Mouse (Mus musculus): ENCODE measurements around the gene Adamtsl1. TPM values are rescaled to one million over a fixed set of nuclear protein-coding genes. Genes with fewer than 3 reads are reported as not detected.

The Adamtsl1 gene
- polyA plus RNA-seq, 1 experiment = 0.55 TPM

DNA sequence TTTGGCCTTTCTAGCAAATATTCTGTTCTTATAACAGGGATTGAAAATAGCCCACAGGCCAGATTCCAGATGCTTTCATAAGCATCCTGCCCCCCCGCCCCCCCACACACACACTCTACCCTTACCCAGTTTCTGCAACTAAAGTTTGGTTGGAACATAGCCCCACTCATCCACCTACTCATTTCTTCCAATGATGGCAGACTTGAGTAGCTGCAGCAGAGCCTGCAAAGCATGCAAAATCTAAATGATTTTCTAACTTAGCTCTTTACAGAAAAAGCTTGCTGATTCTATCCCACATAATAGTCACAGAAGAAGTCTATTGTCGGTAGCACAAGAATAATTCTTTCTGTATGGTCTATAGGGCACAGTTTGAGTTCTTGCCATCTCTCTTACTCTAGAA, 760.7 kb downstream of the Adamtsl1 start:
- no peaks in the 10 kb centered on the region for H3K27me3 ChIP-seq (ENCODE audit: control insufficient read depth, insufficient read depth, low read length)
- H3K36me3 ChIP-seq (ENCODE audit: control insufficient read depth, insufficient read depth, low read length) = no peaks in the 10 kb centered on the region
- H3K27ac ChIP-seq (ENCODE audit: insufficient read depth, low read length) = no peak overlapping the region
- no peaks in the 10 kb centered on the region for H3K4me1 ChIP-seq (ENCODE audit: control insufficient read depth, insufficient read depth, insufficient read length)
- H3K4me3 ChIP-seq (ENCODE audit: extremely low read depth, insufficient read depth, insufficient read length) = no peak overlapping the region
- DNase-seq (ENCODE audit: low read depth in 1 of 2, low spot score in 2 of 2) = no peak
- TF ChIP-seq CTCF (IDR thresholded peaks at IDR 0.05; ENCODE audit: extremely low read depth, insufficient read depth, insufficient read length, insufficient replicate concordance) = no peak
- no peak for TF ChIP-seq POLR2A (IDR thresholded peaks at IDR 0.05; ENCODE audit: low read depth, low read length)
- WGBS = 72% methylated on average over 2 of the region's 2 CpGs

DNA sequence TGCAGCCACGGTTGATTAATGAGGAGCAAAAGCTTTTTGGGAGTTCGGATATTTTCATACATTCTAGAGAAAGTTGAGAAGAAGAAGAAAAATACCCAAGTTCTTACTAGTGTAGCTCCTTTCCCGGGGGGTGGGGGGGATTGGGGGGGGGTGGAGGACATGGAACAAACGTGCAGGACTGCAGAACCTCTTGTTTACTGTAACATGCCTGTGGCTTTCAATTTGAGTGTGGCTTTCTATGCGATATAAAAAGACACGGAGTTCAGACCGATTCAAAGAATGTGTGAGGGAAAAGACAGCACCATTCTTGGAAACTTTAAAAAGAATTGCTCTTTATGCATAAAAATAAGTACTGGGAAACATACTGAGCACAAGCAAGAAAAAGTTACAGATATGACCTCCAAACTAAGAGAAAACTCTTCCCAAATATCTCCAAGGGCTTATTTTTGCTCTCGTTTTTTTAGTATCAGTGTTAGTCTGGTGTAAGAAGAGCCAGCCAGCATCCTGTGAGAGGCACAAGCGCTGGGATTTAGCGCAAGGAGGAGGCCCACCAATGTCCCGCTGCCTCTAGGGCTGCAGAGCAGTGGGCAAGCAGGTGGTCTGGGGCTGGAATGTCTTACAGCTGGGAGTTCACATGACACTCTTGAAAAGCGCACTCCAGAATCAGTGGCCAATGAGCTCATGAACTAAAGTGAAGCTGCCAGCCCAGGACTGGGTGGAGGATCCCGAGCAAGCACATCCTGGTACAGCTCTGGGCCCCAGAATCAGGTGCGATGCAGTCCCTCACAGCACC, 762.2 kb downstream of the Adamtsl1 start:
- Histone ChIP-seq H3K4me1 (ENCODE audit: control insufficient read depth, insufficient read depth, insufficient read length) (no peaks in the 10 kb centered on the region), H3K36me3 (ENCODE audit: control insufficient read depth, insufficient read depth, low read length) (no peaks in the 10 kb centered on the region), H3K27me3 (ENCODE audit: control insufficient read depth, insufficient read depth, low read length) (no peaks in the 10 kb centered on the region), H3K27ac (ENCODE audit: insufficient read depth, low read length) (peak overlapping the region; percentile 27; the same call in 1 of the 2 replicates), H3K4me3 (ENCODE audit: extremely low read depth, insufficient read depth, insufficient read length) (no peak overlapping the region)
- WGBS = 75% methylated on average over 14 of the region's 14 CpGs
- no peak for TF ChIP-seq CTCF (IDR thresholded peaks at IDR 0.05; ENCODE audit: extremely low read depth, insufficient read depth, insufficient read length, insufficient replicate concordance)
- no peak for TF ChIP-seq POLR2A (IDR thresholded peaks at IDR 0.05; ENCODE audit: low read depth, low read length)
- no peak for DNase-seq (ENCODE audit: low read depth in 1 of 2, low spot score in 2 of 2)

GRCm38 (mm10) chr4:86278546-86278945, 764.6 kb downstream of the Adamtsl1 start:
- DNase-seq (ENCODE audit: low read depth in 1 of 2, low spot score in 2 of 2) = no peak
- 79% methylated on average over 5 of the region's 5 CpGs for WGBS

GRCm38 (mm10) chr4:86286572-86286971, 772.6 kb downstream of the Adamtsl1 start:
- Histone ChIP-seq H3K27ac (ENCODE audit: insufficient read depth, low read length) (no peak overlapping the region), H3K4me1 (ENCODE audit: control insufficient read depth, insufficient read depth, insufficient read length) (no peaks in the 10 kb centered on the region), H3K27me3 (ENCODE audit: control insufficient read depth, insufficient read depth, low read length) (no peaks in the 10 kb centered on the region), H3K36me3 (ENCODE audit: control insufficient read depth, insufficient read depth, low read length) (no peaks in the 10 kb centered on the region), H3K4me3 (ENCODE audit: extremely low read depth, insufficient read depth, insufficient read length) (no peak overlapping the region)
- TF ChIP-seq POLR2A (IDR thresholded peaks at IDR 0.05; ENCODE audit: low read depth, low read length) = no peak
- TF ChIP-seq CTCF (IDR thresholded peaks at IDR 0.05; ENCODE audit: extremely low read depth, insufficient read depth, insufficient read length, insufficient replicate concordance) = no peak
- no peak for DNase-seq (ENCODE audit: low read depth in 1 of 2, low spot score in 2 of 2)
- WGBS = 81% methylated on average over 1 of the region's 1 CpGs

More at GRCm38 (mm10) chr4:86278546-86278945, 764.6 kb downstream of the Adamtsl1 start:
- Histone ChIP-seq H3K4me1 (ENCODE audit: control insufficient read depth, insufficient read depth, insufficient read length) (no peaks in the 10 kb centered on the region), H3K4me3 (ENCODE audit: extremely low read depth, insufficient read depth, insufficient read length) (no peak overlapping the region), H3K27ac (ENCODE audit: insufficient read depth, low read length) (no peak overlapping the region), H3K27me3 (ENCODE audit: control insufficient read depth, insufficient read depth, low read length) (no peaks in the 10 kb centered on the region), H3K36me3 (ENCODE audit: control insufficient read depth, insufficient read depth, low read length) (no peaks in the 10 kb centered on the region)
- TF ChIP-seq CTCF (IDR thresholded peaks at IDR 0.05; ENCODE audit: extremely low read depth, insufficient read depth, insufficient read length, insufficient replicate concordance) (no peak), POLR2A (IDR thresholded peaks at IDR 0.05; ENCODE audit: low read depth, low read length) (no peak)

DNA sequence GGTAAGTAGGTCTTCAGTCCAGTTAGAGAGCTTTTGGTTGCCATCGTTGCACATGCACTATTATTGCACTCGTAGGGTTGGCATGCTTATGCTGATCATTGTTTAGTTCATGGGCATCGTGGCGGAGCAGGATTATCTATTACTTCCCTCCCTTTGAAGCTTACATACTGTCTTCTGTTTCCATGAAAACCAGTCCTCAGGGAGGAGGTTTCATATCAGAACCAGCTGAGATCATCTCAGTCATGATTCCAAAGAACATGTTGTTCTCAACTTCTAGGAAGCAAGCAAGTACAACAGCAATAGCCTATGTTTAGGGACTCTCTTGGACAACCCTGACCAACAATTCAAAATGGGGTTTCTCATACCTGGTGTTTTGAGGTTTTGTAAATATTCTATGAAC, 774.3 kb downstream of the Adamtsl1 start:
- 83% methylated on average over 4 of the region's 4 CpGs for WGBS
- H3K4me3 ChIP-seq (ENCODE audit: extremely low read depth, insufficient read depth, insufficient read length) = no peak overlapping the region
- H3K36me3 ChIP-seq (ENCODE audit: control insufficient read depth, insufficient read depth, low read length) = no peaks in the 10 kb centered on the region
- H3K27me3 ChIP-seq (ENCODE audit: control insufficient read depth, insufficient read depth, low read length) = no peaks in the 10 kb centered on the region
- no peaks in the 10 kb centered on the region for H3K4me1 ChIP-seq (ENCODE audit: control insufficient read depth, insufficient read depth, insufficient read length)
- no peak overlapping the region for H3K27ac ChIP-seq (ENCODE audit: insufficient read depth, low read length)
- DNase-seq (ENCODE audit: low read depth in 1 of 2, low spot score in 2 of 2) = no peak
- TF ChIP-seq POLR2A (IDR thresholded peaks at IDR 0.05; ENCODE audit: low read depth, low read length) (no peak), CTCF (IDR thresholded peaks at IDR 0.05; ENCODE audit: extremely low read depth, insufficient read depth, insufficient read length, insufficient replicate concordance) (no peak)

GRCm38 (mm10) chr4:86289511-86290273, 775.7 kb downstream of the Adamtsl1 start:
- Histone ChIP-seq H3K4me1 (ENCODE audit: control insufficient read depth, insufficient read depth, insufficient read length) (no peaks in the 10 kb centered on the region), H3K4me3 (ENCODE audit: extremely low read depth, insufficient read depth, insufficient read length) (no peak overlapping the region), H3K27me3 (ENCODE audit: control insufficient read depth, insufficient read depth, low read length) (no peaks in the 10 kb centered on the region), H3K36me3 (ENCODE audit: control insufficient read depth, insufficient read depth, low read length) (no peaks in the 10 kb centered on the region), H3K27ac (ENCODE audit: insufficient read depth, low read length) (no peak overlapping the region)
- WGBS = 92% methylated on average over 12 of the region's 12 CpGs
- TF ChIP-seq CTCF (IDR thresholded peaks at IDR 0.05; ENCODE audit: extremely low read depth, insufficient read depth, insufficient read length, insufficient replicate concordance) (no peak), POLR2A (IDR thresholded peaks at IDR 0.05; ENCODE audit: low read depth, low read length) (no peak)
- no peak for DNase-seq (ENCODE audit: low read depth in 1 of 2, low spot score in 2 of 2)

All from spleen, adult 2 months (tissue).